Mouse (Mus musculus) regulatory T cell (primary cell): ENCODE measurements around the gene Tenm2.

Source experiments
- in situ Hi-C: fragments of 300-600 bp; cut with MboI, MseI; formaldehyde crosslinking; loops from one replicate; pipeline ENCODE4 v1.15.1; 2025; ENCODE audit warnings: high pct_unique_total_duplicates

Gene Tenm2

DNA sequence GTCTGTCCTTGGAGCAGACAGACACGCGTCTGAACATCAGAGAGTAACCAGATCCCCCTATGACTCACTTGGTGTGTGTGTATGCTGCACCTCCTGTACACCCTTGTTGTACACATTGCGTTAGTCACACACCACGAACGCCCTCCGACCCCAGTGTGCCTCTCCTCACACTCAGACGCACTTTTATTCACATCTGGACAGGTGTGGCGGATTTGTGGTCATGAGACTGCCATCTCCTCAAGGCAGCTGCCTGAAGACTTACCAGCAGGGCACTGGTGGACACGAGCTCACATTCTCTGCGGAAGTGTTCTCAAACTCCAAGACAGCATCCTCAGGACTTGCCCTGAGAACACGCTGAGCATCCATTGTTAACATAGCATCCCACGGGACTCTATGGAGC lies 1237.7 kb downstream of the Tenm2 start:
- in situ Hi-C loops = loop anchor here (10.0 kb wide), 1 partner anchor 1733 kb away; no protein-coding TSS in a partner anchor

DNA sequence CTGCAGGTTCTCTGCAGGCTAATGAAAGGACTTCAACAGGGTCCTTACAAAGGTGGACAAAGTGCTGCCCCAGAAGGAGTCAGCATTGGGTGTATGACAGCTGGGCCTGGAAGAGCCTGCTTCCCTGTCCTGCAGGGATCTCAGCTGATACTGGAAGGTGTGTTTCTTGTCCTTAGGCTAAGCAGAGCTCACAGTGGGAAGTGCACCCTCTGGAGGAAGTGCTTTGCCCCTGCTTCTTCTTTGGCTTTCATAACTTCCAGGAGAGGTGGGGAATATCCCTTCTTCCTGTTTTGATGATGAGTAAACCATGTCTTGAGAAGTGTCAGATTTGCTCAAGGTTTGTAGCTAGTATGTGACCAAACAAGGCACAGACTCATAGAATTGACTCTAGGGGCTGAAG lies 1240.5 kb downstream of the Tenm2 start:
- in situ Hi-C loops = loop anchor here (10.0 kb wide), 1 partner anchor 1731 kb away; no protein-coding TSS in a partner anchor

GRCm38 (mm10) chr11:35991846-35992245 lies 1243.9 kb downstream of the Tenm2 start:
- in situ Hi-C loops = loop anchor here (10.0 kb wide), 1 partner anchor 1727 kb away; no protein-coding TSS in a partner anchor

DNA sequence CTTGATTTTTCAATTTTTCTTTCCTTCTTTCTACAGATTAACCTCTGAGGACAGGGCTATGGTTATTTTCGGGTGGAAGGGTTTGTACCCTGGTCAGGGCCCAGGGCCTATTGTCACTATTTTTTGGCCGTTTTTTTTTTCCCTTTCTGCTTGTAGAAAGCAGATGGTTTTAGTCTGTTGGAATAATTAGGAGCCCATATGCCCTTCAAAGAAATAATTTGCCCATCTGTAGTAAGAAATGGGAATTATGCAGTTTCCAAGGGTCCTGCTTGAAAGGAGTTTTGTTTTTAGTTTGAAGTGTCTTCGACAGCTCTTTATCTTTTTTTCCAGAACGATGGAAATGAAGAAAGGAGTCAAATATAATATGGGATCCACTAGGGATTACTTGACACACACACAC lies 1245.8 kb downstream of the Tenm2 start:
- in situ Hi-C loops = loop anchor here (10.0 kb wide), 1 partner anchor 1725 kb away; no protein-coding TSS in a partner anchor

GRCm38 (mm10) chr11:35985841-35986393 lies 1249.8 kb downstream of the Tenm2 start:
- in situ Hi-C loops = no loop called here

DNA sequence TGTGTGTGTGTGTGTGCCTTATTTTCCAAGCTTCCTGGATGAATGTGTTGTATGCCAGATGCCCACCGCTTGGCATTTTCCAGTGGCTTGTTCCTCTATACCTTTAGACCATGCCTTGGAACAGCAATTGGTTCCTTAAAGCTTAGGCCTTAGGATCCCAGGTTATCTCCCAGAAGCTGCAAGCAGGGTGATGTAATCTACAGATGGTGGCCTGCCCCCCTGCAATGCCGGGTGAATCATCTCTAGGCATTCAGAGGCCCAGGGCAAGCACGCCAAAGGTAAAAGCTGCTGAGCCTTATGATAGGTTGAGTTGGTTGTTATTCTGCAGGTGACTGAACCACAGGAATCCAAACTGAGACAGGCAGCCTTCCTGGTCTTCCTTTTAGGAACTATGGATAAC lies 1253.0 kb downstream of the Tenm2 start:
- in situ Hi-C loops = no loop called here

GRCm38 (mm10) chr11:35980411-35980917 lies 1255.3 kb downstream of the Tenm2 start, which contains the start of gene Wwc1:
Gene Wwc1 (minus strand): TSS chr11:35980527.
- in situ Hi-C loops = no loop called here

- in situ Hi-C loops = no loop called here
These were observed 1255.9 kb downstream of the Tenm2 start for GRCm38 (mm10) chr11:35979733-35980410.

DNA sequence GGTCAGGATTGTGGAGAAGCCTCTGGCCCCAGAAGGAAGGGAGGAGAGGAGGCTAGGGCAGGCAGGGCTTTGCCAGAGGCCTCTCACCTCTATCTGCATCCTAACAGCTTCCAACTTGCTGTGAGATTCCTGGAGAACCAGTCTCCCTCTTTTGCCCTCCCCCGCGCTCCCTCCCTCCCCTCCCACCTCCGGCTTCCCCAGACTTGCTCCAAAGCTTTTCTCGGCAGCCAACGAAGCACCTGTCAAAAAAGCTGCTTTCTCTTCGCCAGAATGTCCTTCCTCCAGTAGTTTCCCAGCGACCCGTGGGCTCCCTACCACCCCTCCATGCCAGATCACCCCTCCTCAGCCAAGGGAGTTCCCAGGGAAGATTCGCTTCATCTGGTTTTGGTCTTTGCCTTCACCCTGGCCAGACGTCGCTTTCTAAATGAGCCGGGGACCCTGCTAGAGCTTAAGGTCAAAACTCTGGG lies 1256.5 kb downstream of the Tenm2 start:
- in situ Hi-C loops = no loop called here

DNA sequence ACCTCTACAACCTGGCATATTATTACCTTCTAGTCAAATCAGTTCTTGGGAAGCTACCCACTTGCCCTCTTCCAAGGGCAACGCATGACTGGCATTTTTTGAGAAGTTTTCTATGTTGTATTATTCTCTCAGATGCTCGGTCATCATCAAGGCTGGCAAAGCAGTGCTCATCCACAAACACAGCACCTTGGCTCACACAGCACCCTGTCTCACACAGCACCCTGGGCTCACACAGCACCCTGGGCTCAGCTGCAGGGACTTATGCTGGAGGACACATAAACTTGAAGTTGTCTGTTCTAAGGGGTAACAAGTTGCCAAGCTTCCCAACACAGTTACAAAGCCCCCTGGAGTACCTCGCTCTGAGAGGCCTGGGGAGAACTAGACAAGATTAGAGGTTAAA lies 1258.0 kb downstream of the Tenm2 start:
- in situ Hi-C loops = no loop called here

DNA sequence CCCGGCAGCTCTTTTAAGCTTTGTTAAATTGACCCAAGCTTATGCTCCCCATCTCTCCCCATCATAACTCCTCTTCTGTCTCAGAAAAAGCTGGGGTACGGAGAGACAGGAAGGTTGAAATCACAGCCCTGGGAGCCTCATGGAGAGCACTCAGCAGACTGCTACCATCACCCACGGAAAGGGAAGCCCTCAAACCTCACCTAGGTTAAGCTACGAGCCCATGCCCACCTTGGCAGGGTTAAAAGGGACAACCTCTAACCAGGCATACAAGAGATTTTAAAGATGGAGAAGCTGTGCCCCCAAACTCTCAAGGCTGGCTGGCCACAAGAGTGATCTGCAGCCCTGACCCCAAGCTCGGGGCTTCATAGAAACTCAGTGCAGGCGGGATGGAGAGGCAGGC lies 1258.7 kb downstream of the Tenm2 start:
- in situ Hi-C loops = no loop called here

GRCm38 (mm10) chr11:35976482-35976881 lies 1259.3 kb downstream of the Tenm2 start:
- in situ Hi-C loops = no loop called here

DNA sequence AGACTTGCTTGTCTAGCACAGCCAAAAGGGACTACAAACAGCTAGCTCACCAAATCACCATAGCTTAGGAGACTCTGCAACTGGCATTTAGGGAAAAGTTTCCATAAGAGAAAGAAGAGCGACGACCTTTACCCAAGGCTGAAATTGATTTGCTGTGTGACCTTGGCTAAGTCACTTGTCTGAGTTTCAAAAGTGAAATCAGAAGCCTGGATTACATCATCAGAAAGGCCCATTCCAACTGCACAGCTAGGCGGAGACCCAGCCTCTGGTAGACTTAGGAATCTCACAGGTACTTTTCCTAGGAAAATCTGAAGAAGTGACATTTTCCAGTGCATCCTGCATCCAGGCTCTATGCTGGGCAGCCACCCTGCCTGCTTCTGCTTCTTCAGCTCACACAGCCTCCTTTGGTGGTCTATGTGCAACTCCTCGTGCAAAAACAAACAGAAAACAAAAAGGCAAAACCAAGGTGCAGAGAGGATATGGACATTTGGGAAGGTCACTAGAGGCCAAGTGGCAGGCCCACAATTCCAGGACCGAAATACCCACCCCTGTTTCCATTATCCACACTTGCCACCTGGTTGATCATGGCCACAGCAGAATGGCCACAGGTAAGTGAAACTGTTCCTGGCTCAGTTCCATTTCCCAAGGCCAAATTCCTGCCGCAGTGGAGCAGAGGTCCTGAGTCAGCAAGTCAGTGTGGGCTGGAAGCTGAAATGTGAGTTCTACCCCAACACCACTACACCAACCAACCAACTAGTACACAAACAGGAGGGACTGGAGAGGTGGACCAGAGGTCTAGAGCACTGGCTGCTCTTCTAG lies 1260.9 kb downstream of the Tenm2 start:
- in situ Hi-C loops = no loop called here

- in situ Hi-C loops = no loop called here
These were observed 1262.6 kb downstream of the Tenm2 start for GRCm38 (mm10) chr11:35973135-35973534.

GRCm38 (mm10) chr11:35972270-35972931 lies 1263.4 kb downstream of the Tenm2 start:
- in situ Hi-C loops = no loop called here

- in situ Hi-C loops = no loop called here
These were observed 1264.7 kb downstream of the Tenm2 start for GRCm38 (mm10) chr11:35970806-35971705.

- in situ Hi-C loops = no loop called here
These were observed 1267.5 kb downstream of the Tenm2 start for GRCm38 (mm10) chr11:35968291-35968690.

DNA sequence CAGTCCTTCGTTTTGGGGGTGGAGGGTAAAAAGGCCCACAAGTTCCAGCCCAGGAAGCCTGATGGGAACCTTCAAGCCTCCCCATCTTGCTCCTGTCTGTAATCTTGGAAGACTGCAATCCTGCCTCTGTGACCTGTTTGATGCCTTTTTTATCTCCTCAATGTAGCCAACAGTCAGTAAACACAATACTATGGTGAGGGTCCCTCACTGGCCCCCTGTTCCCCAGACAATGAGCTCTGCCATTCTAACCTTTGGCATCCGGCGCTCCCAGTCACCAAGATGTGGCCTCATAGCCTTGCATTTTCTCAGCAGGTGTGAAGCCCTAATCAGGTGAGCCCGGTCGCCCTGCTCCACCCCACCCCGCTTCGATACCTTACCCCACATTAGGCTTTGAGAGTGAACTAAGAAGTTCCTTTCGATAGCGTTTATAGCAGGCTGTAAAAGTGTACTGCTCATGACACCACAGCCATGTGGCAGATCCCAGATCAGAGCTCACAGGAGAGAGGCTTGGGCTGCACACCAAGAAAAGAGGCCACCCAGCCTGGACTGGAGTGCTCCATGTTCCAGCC lies 1271.7 kb downstream of the Tenm2 start:
- in situ Hi-C loops = no loop called here

DNA sequence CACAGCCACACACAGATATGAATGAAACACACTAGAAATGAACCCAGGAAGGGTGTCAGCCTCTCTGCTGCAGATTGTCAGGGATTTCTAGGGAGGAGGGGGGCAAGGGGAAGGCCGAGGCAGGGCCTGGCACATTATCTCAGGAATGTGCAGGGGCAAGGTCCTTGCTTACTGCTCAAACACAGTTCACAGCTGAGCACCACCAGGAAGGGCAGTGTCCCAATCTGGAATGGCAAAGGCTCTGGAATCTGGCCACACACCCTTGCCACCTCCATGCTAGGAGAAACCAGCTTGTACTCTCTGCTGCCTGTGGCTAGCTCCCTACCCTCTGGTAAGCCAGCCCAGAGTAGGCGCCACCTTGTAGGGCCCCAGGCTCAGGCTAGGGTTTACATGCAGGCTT lies 1272.2 kb downstream of the Tenm2 start:
- in situ Hi-C loops = no loop called here

GRCm38 (mm10) chr11:35962431-35962830 lies 1273.3 kb downstream of the Tenm2 start:
- in situ Hi-C loops = no loop called here
